Mouse (Mus musculus): ENCODE results near the gene Midn.

- TF ChIP-seq POLR2A (IDR thresholded peaks at IDR 0.05; ENCODE audit: low read depth, low read length): no peak
- TF ChIP-seq CTCF (IDR thresholded peaks at IDR 0.05; ENCODE audit: extremely low read depth, insufficient read length, insufficient replicate concordance, low read depth, low read length): no peak
Measured at GRCm38 (mm10) chr10:80123932-80124562, 24.0 kb upstream of the Midn start.
